Mouse (Mus musculus) kidney, embryonic 16.5 days (tissue): ENCODE results near the gene Slfn9. TPM values are rescaled to one million over a fixed set of nuclear protein-coding genes. Genes with fewer than 3 reads are reported as not detected.
"Not testable (repeated sequence)": the region's sequence is repeated elsewhere in the genome, so short reads cannot be mapped to it uniquely, and the experiment has no call there.

Source experiments
- ATAC-seq: fragments of 200-750 bp; cut with Nextera tagmentation; 2 replicates; pipeline ENCODE4 v1.8.0; 2017; ENCODE audit warnings: moderate TSS enrichment; ENCODE audit not compliant: low FRiP score, low TSS enrichment
- H3K27ac ChIP-seq: fragments of 300-500 bp; sonication (generic); 2 replicates; pipeline ENCODE4 v1.5.1; 2014; ENCODE audit warnings: low read length
- H3K27me3 ChIP-seq: fragments of 300-500 bp; sonication (generic); 2 replicates; pipeline ENCODE4 v1.6.1; 2014; ENCODE audit warnings: low read length, control low read depth, mixed read lengths; ENCODE audit not compliant: insufficient read depth
- H3K36me3 ChIP-seq: fragments of 300-500 bp; sonication (generic); 2 replicates; pipeline ENCODE4 v1.6.1; 2014; ENCODE audit warnings: low read length, control low read depth, mixed read lengths; ENCODE audit not compliant: insufficient read depth
- H3K4me1 ChIP-seq: fragments of 300-500 bp; sonication (generic); 2 replicates; pipeline ENCODE4 v1.6.1; 2014; ENCODE audit warnings: low read length, control low read depth, mixed read lengths; ENCODE audit not compliant: insufficient read depth
- H3K4me2 ChIP-seq: fragments of 300-500 bp; sonication (generic); replicated peaks from 2 replicates; pipeline ENCODE4 v1.6.1; 2014; ENCODE audit warnings: low read depth, low read length
- H3K4me3 ChIP-seq: fragments of 300-500 bp; sonication (generic); 2 replicates; pipeline ENCODE4 v1.5.1; 2014; ENCODE audit warnings: mild to moderate bottlenecking, low read length
- H3K9ac ChIP-seq: fragments of 300-500 bp; sonication (generic); replicated peaks from 2 replicates; pipeline ENCODE4 v1.6.1; 2014; ENCODE audit warnings: low read length
- H3K9me3 ChIP-seq: fragments of 300-500 bp; sonication (generic); 2 replicates; pipeline ENCODE4 v1.6.1; 2016; ENCODE audit warnings: low read length, control low read depth
- WGBS: fragments of 180-500 bp; shearing (Covaris S2); extraction: QIAGEN DNeasy Blood & Tissue Kit; methylation state at CpG from one replicate; pipeline ENCODE4 v1.1.7; 2014; 5-methylcytosine and 5-hydroxymethylcytosine counted together
- polyA plus RNA-seq: library from polyadenylated mRNA; unstranded; fragments of >200 nt; fragmentation: Nextera tagmentation; extraction: Ambion mirVana; gene quantifications from 2 replicates; pipeline ENCODE4 v1.2.1, GENCODE M21; 2015

The Slfn9 gene
- polyA plus RNA-seq, 1 experiment from 2014 or later = 18.2 TPM

GRCm38 (mm10) chr11:82945636-82946035 lies 46.0 kb downstream of the Slfn9 start:
- no peak overlapping the region for H3K4me3 ChIP-seq
- H3K9me3 ChIP-seq = no peaks in the 10 kb centered on the region
- no peak overlapping the region for H3K9ac ChIP-seq
- H3K27ac ChIP-seq = no peak overlapping the region
- ATAC-seq = no peak
- peaks cover 7% of the 10 kb centered on the region for H3K27me3 ChIP-seq
- H3K4me1 ChIP-seq = peaks cover 3% of the 10 kb centered on the region; the same call in 1 of the 2 replicates
- H3K4me2 ChIP-seq = no peak overlapping the region
- H3K36me3 ChIP-seq = no peaks in the 10 kb centered on the region
- WGBS = 62% methylated on average over 2 of the region's 2 CpGs

- H3K9ac ChIP-seq = no peak overlapping the region
- H3K4me3 ChIP-seq = no peak overlapping the region
- no peak overlapping the region for H3K27ac ChIP-seq
- no peaks in the 10 kb centered on the region; the same call in 1 of the 2 replicates for H3K27me3 ChIP-seq
- H3K36me3 ChIP-seq = no peaks in the 10 kb centered on the region
- no peaks in the 10 kb centered on the region for H3K4me1 ChIP-seq
- no peaks in the 10 kb centered on the region for H3K9me3 ChIP-seq
- 48% methylated on average over 6 of the region's 6 CpGs for WGBS
- no peak for ATAC-seq
- H3K4me2 ChIP-seq = no peak overlapping the region
These were observed 48.3 kb downstream of the Slfn9 start for GRCm38 (mm10) chr11:82943336-82943735.

- H3K27me3 ChIP-seq = peaks cover 65% of the 10 kb centered on the region
- peaks cover 6% of the 10 kb centered on the region for H3K4me1 ChIP-seq
- H3K27ac ChIP-seq = no peak overlapping the region
- no peaks in the 10 kb centered on the region for H3K9me3 ChIP-seq
- H3K36me3 ChIP-seq = no peaks in the 10 kb centered on the region
- ATAC-seq = no peak
- peak overlapping the region; percentile 54 for H3K4me3 ChIP-seq
- H3K9ac ChIP-seq = peak overlapping the region; percentile 62
- H3K4me2 ChIP-seq = peak overlapping the region; percentile 76
- 2% methylated on average over 23 of the region's 29 CpGs for WGBS
These were observed 58.4 kb downstream of the Slfn9 start for GRCm38 (mm10) chr11:82933186-82933585.

GRCm38 (mm10) chr11:82931671-82932450 lies 59.8 kb downstream of the Slfn9 start:
- peak overlapping the region; percentile 54 for H3K4me3 ChIP-seq
- peak overlapping the region; percentile 58 for H3K9ac ChIP-seq
- WGBS = under 1% methylated on average over 56 of the region's 119 CpGs

GRCm38 (mm10) chr11:82931161-82931560 lies 60.5 kb downstream of the Slfn9 start:
- 1% methylated on average over 31 of the region's 63 CpGs for WGBS
- not testable (repeated sequence) for ATAC-seq

More at GRCm38 (mm10) chr11:82931671-82932450, 59.8 kb downstream of the Slfn9 start:
- H3K9me3 ChIP-seq, H3K4me1 ChIP-seq, H3K36me3 ChIP-seq, ATAC-seq, H3K27ac ChIP-seq: not testable (repeated sequence)
- Histone ChIP-seq H3K4me2 (peak overlapping the region; percentile 76), H3K27me3 (peaks cover 59% of the 10 kb centered on the region)

GRCm38 (mm10) chr11:82930391-82930955 lies 61.2 kb downstream of the Slfn9 start:
- Histone ChIP-seq H3K27me3 (peaks cover 45% of the 10 kb centered on the region), H3K4me3 (peak overlapping the region; percentile 54), H3K4me2 (peak overlapping the region; percentile 76), H3K9ac (peak overlapping the region; percentile 35; the same call in 1 of the 2 replicates)
- H3K4me1 ChIP-seq, H3K9me3 ChIP-seq, H3K36me3 ChIP-seq, H3K27ac ChIP-seq, ATAC-seq: not testable (repeated sequence)
- WGBS = under 1% methylated on average over 61 of the region's 85 CpGs

More at GRCm38 (mm10) chr11:82931161-82931560, 60.5 kb downstream of the Slfn9 start:
- Histone ChIP-seq H3K27me3 (peaks cover 52% of the 10 kb centered on the region), H3K9ac (peak overlapping the region; percentile 58), H3K4me3 (peak overlapping the region; percentile 54), H3K4me2 (peak overlapping the region; percentile 76)
- not testable (repeated sequence) for H3K27ac ChIP-seq, H3K36me3 ChIP-seq, H3K4me1 ChIP-seq, H3K9me3 ChIP-seq

- Histone ChIP-seq H3K27ac (no peak overlapping the region), H3K9ac (no peak overlapping the region), H3K4me2 (no peak overlapping the region), H3K9me3 (no peaks in the 10 kb centered on the region), H3K4me1 (peaks cover 6% of the 10 kb centered on the region), H3K4me3 (no peak overlapping the region), H3K27me3 (peaks cover 39% of the 10 kb centered on the region), H3K36me3 (no peaks in the 10 kb centered on the region)
- ATAC-seq = no peak
- WGBS = 57% methylated on average over 3 of the region's 3 CpGs
These were observed 62.0 kb downstream of the Slfn9 start for GRCm38 (mm10) chr11:82929633-82929950.

GRCm38 (mm10) chr11:82928897-82929632 lies 62.6 kb downstream of the Slfn9 start:
- WGBS = 29% methylated on average over 20 of the region's 20 CpGs
- Histone ChIP-seq H3K4me3 (no peak overlapping the region), H3K4me2 (no peak overlapping the region), H3K27ac (no peak overlapping the region), H3K9ac (no peak overlapping the region), H3K9me3 (no peaks in the 10 kb centered on the region), H3K27me3 (peaks cover 34% of the 10 kb centered on the region), H3K4me1 (peaks cover 6% of the 10 kb centered on the region), H3K36me3 (no peaks in the 10 kb centered on the region)
- ATAC-seq = peak; percentile 54; the same call in 1 of the 2 replicates
